Mouse (Mus musculus) retina, postnatal 7 days (tissue): ENCODE data around the gene Trim28.
"Not testable (repeated sequence)": the region's sequence is repeated elsewhere in the genome, so short reads cannot be mapped to it uniquely, and the experiment has no call there.

ENCODE experiments used
- DNase-seq: peaks from one replicate; pipeline ENCODE4 v3.0.0-alpha.2; 2012; ENCODE audit warnings: low read depth, low spot score

The Trim28 gene

DNA sequence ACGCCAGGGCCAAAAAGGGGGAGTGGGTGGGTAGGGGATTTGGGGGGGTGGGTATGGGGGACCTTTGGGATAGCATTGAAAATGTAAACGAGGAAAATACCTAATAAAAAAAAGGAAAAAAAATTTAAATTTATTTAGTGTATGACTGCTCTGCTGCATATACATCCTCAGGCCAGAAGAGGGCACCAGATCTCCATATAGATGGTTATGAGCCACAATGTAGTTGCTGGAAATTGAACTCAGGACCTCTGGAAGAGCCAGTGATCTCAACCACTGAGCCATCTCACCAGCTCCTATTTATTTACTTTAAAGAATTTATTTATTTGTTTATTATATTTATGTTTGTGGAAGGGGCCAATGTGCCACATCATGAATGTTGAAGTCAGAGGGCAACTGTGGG lies 64.5 kb downstream of the Trim28 start:
- not testable (repeated sequence) for DNase-seq

DNA sequence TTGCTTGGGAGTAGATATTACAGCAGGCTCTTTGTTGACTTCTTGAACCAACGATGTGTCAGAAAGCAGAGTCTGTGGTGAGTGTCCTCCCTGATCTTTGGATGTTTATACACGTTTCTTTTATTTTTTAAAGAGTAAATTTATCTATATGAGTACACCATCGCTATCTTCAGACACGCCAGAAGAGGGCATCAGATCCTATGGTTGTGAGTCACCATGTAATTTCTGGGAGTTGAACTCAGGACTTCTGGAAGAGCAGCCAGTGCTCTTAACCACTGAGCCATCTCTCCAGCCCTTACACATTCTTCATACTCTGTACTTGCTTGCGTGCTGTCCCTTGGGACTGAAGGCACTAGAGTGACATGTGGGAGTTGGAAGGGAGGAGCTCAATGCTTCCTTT lies 73.4 kb downstream of the Trim28 start:
- DNase-seq = no peak
